Mouse (Mus musculus) right cerebral cortex, postnatal 4 days (tissue): Measurements from ENCODE around the gene Chit1.

ENCODE experiments used
- DNase-seq: peaks from one replicate; pipeline ENCODE4 v3.0.0-alpha.2; 2022

Chit1 gene

GRCm38 (mm10) chr1:134099516-134100235, 11.4 kb upstream of the Chit1 start:
- DNase-seq, result no peak

- DNase-seq, result no peak
Observed at GRCm38 (mm10) chr1:134100401-134100800, 10.6 kb upstream of the Chit1 start.

DNA sequence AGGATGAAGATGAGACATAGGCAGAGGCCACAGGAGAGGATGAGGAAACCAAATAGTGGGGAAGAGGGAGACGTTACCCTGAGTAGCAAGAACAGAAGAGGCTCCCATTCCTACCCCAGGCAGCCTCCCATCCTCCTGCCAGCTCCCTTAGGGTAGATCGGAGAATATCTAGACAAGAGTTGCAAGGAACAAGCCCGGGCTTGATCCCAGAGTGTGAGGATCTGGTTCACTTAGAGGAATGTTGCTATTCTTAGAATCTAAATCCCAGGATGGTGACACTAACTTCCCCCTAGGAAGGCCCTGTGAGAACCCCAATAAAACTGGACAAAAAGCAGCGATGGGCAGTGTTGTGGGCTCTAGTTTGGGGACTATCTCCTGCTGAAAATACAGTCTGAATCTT, 10.1 kb upstream of the Chit1 start:
- DNase-seq, result no peak

GRCm38 (mm10) chr1:134101593-134101992, 9.4 kb upstream of the Chit1 start:
- DNase-seq, result no peak

- no peak for DNase-seq
Observed at GRCm38 (mm10) chr1:134103861-134104260, 7.2 kb upstream of the Chit1 start.

GRCm38 (mm10) chr1:134105043-134105763, 5.8 kb upstream of the Chit1 start:
- no peak for DNase-seq

GRCm38 (mm10) chr1:134105764-134106430, 5.1 kb upstream of the Chit1 start:
- DNase-seq, result no peak

- no peak for DNase-seq
Observed at GRCm38 (mm10) chr1:134106719-134107118, 4.3 kb upstream of the Chit1 start.

- no peak for DNase-seq
Observed at GRCm38 (mm10) chr1:134107777-134108176, 3.3 kb upstream of the Chit1 start.

GRCm38 (mm10) chr1:134110015-134110414, 1.0 kb upstream of the Chit1 start:
- no peak for DNase-seq

- no peak for DNase-seq
Observed at GRCm38 (mm10) chr1:134110449-134110848, 593 bp upstream of the Chit1 start.

DNA sequence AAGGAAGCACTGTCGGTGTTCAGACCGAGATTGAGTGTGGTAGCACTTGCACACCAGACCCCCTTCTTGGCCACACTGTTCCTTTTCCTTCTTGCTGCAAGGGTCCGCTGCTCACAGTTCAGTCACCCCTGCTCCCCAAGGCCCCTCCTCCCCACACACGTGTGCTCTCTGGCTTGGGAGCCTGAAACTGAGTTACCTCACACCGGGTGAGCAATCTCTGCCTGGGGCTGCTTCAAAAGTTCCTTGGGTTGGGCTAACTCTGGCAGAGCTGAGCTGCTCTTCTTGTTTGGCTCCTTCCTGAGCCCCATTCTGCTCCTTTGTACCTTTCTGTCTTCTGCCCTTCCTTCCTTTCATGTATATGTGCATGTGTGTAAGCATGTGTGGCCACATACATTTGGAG, 2.5 kb downstream of the Chit1 start:
- DNase-seq, result no peak

- no peak for DNase-seq
Observed at GRCm38 (mm10) chr1:134114018-134114417, 3.0 kb downstream of the Chit1 start.

DNA sequence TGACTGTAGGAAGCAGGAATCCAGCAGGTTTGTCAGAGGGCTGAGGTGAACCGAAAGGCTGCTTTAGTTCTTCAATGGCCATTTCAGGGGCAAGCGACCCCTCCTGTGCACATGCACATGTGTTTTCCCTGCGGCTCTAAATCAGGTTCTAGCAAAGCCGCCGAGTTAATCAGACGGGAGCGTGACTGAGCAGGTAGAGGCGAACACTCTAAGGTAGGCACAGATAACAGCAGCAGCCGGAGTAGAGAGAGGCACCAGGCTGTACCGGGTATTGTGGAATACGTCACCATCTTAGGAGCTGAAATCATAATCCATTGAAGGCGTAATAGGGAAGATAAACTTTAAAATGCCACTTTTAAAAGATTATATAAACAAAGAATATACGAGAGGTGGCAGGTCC, 3.7 kb downstream of the Chit1 start:
- no peak for DNase-seq

DNA sequence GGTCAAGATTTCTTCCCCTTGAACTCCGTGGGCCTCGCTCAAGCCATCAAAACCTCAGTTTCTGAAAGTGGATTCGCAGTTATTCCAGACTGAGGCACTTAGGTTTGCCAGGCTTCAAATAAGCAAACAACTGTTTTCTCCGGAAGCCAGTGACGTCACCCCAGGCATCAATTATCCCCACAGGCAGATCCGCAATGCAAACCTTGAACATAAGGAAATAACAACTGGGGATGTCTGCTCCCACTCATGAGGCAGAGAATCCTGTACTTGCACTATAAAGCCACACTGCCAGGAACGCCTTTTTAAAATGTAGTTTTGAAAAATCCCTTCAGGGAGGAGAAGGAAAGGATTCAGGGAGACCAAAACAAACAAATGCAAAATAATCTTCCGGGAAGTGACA, 4.4 kb downstream of the Chit1 start:
- DNase-seq, result no peak

- DNase-seq, result no peak
Observed at GRCm38 (mm10) chr1:134117110-134117509, 6.1 kb downstream of the Chit1 start.

GRCm38 (mm10) chr1:134120179-134120578, 9.1 kb downstream of the Chit1 start:
- DNase-seq, result peak; percentile 98

DNA sequence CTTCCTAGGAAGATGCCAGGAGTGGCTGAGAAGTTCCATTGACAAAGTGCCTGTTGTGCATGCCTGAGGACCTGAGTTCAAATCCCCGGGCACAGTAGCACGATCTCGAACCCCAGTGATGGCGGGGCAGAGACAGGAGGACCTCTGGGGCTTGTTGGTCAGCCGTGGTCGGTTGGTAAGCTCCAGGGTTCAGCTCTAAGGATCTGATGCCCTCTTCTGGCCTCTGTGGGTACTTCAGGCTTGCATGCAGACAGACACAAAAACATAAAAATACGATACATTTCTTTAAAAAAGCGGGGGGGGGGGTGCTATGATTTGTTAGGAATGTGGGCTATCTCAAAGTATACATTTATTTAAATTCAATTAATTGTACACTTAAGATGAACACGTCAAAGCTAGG, 11.2 kb downstream of the Chit1 start:
- peak; percentile 46 for DNase-seq

GRCm38 (mm10) chr1:134133316-134133715, 22.3 kb downstream of the Chit1 start:
- no peak for DNase-seq

GRCm38 (mm10) chr1:134136351-134136750, 25.3 kb downstream of the Chit1 start:
- DNase-seq, result no peak

- DNase-seq, result no peak
Observed at GRCm38 (mm10) chr1:134138424-134138823, 27.4 kb downstream of the Chit1 start.

DNA sequence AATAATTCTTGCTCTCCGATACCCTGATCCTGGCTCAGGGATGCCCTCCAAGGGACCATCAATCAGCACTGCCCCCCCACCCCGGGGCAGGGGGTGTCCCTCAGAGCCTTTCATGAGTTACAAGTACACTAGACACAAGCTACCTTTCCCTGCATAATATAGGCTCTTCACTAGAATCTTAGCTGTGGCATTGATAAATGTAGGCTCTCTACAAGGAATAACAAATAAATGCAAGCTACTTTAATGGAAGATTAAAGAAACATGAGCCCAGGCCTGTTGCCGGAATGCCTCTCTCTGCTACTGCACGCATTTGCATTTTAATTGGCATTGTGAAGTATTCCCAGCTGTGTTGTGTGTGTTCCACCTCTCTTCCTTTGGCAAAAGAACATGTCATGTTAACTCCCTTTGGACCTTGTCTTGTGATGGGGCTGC, 31.3 kb downstream of the Chit1 start:
- DNase-seq, result no peak

DNA sequence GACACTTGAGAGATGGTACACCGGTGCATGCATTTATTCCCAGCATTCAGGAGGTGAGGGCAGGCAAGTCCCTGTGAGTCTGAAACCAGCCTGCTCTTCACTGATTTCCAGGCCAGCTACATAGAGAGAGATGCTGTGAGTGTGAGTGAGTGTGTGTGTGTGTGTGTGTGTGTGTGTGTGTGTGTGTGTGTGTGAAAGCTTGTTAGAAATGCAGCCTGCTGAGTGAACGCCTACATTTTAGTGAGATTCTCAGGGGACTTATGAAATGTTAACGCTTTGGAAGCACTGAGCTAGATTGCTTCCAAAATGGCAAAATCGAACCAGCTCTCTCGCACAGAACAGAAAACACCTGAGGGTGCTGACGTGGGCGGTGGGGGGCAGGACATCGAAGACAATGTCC, 35.0 kb downstream of the Chit1 start:
- DNase-seq, result no peak

DNA sequence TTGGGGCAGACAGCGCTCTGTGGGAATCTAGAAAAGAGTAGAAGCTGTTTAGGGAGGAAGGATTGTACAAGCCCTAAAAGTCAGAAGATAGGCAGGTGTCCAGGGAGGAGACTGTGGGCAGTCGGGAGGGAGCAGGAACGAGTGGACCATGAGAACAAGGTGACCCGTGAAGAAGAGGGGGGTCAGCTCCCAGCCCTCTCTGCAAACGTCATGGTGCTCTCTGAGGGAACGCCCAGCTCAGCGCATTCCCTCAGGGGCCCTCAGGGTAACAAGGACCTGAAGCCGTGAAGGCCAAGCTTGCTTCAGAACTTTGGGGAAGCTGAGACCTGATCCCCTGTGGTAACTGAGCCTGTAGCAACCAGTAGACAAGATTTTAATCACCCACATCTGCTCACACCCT, 39.0 kb downstream of the Chit1 start:
- no peak for DNase-seq
